Mouse (Mus musculus) CD4-positive, CD25-positive, alpha-beta regulatory T cell, adult 4 months (primary cell): ENCODE data around the gene Trio. TPM values are rescaled to one million over a fixed set of nuclear protein-coding genes. Genes with fewer than 3 reads are reported as not detected.

Experiments used
- ATAC-seq: one replicate; pipeline ENCODE4 v1.8.0; 2017
- polyA plus RNA-seq, 2 experiments: library from polyadenylated mRNA; unstranded; fragments of 100-300 nt; shearing (Covaris generic); gene quantifications; one replicate each; pipeline ENCODE4 v1.2.1; 2017

Gene Trio
- polyA plus RNA-seq: 10 to 100 TPM in 1 of 2 experiments, 1 to 10 TPM in 1; 9.1 to 11.7 TPM

GRCm38 (mm10) chr15:28025447-28026166 lies at the start of gene Trio:
TSS of gene Trio (minus strand) at chr15:28025848.
- ATAC-seq: peak; percentile 71

GRCm38 (mm10) chr15:28074416-28074970 lies 48.8 kb upstream of the Trio start:
- no peak for ATAC-seq

GRCm38 (mm10) chr15:28071601-28072000 lies 46.0 kb upstream of the Trio start:
- no peak for ATAC-seq

GRCm38 (mm10) chr15:28070771-28071419 lies 45.2 kb upstream of the Trio start:
- ATAC-seq: no peak

GRCm38 (mm10) chr15:28070221-28070620 lies 44.6 kb upstream of the Trio start:
- no peak for ATAC-seq

GRCm38 (mm10) chr15:28067373-28067772 lies 41.7 kb upstream of the Trio start:
- peak; percentile 56 for ATAC-seq

- ATAC-seq: no peak
These were observed 40.8 kb upstream of the Trio start for GRCm38 (mm10) chr15:28066468-28066867.

- ATAC-seq: no peak
These were observed 39.9 kb upstream of the Trio start for GRCm38 (mm10) chr15:28065572-28065971.

GRCm38 (mm10) chr15:28064733-28065088 lies 39.1 kb upstream of the Trio start:
- ATAC-seq: no peak

- ATAC-seq: no peak
These were observed 38.6 kb upstream of the Trio start for GRCm38 (mm10) chr15:28064081-28064732.

GRCm38 (mm10) chr15:28063466-28063865 lies 37.8 kb upstream of the Trio start:
- no peak for ATAC-seq

GRCm38 (mm10) chr15:28062016-28062415 lies 36.4 kb upstream of the Trio start:
- no peak for ATAC-seq

- ATAC-seq: no peak
These were observed 35.3 kb upstream of the Trio start for GRCm38 (mm10) chr15:28060977-28061376.

- no peak for ATAC-seq
These were observed 34.8 kb upstream of the Trio start for GRCm38 (mm10) chr15:28060423-28060822.

- ATAC-seq: no peak
These were observed 31.9 kb upstream of the Trio start for GRCm38 (mm10) chr15:28057545-28057944.

- no peak for ATAC-seq
These were observed 29.1 kb upstream of the Trio start for GRCm38 (mm10) chr15:28054731-28055130.

- ATAC-seq: no peak
These were observed 28.5 kb upstream of the Trio start for GRCm38 (mm10) chr15:28054111-28054510.

- ATAC-seq: no peak
These were observed 27.6 kb upstream of the Trio start for GRCm38 (mm10) chr15:28053226-28053625.

- ATAC-seq: no peak
These were observed 26.2 kb upstream of the Trio start for GRCm38 (mm10) chr15:28051811-28052210.

- no peak for ATAC-seq
These were observed 25.5 kb upstream of the Trio start for GRCm38 (mm10) chr15:28051104-28051625.

GRCm38 (mm10) chr15:28047711-28048110 lies 22.1 kb upstream of the Trio start:
- ATAC-seq: no peak

GRCm38 (mm10) chr15:28041158-28041865 lies 15.7 kb upstream of the Trio start:
- ATAC-seq: no peak

GRCm38 (mm10) chr15:28037651-28038050 lies 12.0 kb upstream of the Trio start:
- ATAC-seq: no peak
